Mouse (Mus musculus) activated CD4-positive, CD25-positive, alpha-beta regulatory T cell, adult 4 months (primary cell): ENCODE results near the gene Slc25a11. TPM values are rescaled to one million over a fixed set of nuclear protein-coding genes. Genes with fewer than 3 reads are reported as not detected.

Experiments
- ATAC-seq: one replicate; pipeline ENCODE4 v1.8.0; 2017
- polyA plus RNA-seq, 2 experiments: library from polyadenylated mRNA; unstranded; fragments of 100-300 nt; shearing (Covaris generic); gene quantifications; one replicate each; pipeline ENCODE4 v1.2.1; 2017

The Slc25a11 gene
- polyA plus RNA-seq, 2 experiments from 2014 or later: 80.4 to 124 TPM

DNA sequence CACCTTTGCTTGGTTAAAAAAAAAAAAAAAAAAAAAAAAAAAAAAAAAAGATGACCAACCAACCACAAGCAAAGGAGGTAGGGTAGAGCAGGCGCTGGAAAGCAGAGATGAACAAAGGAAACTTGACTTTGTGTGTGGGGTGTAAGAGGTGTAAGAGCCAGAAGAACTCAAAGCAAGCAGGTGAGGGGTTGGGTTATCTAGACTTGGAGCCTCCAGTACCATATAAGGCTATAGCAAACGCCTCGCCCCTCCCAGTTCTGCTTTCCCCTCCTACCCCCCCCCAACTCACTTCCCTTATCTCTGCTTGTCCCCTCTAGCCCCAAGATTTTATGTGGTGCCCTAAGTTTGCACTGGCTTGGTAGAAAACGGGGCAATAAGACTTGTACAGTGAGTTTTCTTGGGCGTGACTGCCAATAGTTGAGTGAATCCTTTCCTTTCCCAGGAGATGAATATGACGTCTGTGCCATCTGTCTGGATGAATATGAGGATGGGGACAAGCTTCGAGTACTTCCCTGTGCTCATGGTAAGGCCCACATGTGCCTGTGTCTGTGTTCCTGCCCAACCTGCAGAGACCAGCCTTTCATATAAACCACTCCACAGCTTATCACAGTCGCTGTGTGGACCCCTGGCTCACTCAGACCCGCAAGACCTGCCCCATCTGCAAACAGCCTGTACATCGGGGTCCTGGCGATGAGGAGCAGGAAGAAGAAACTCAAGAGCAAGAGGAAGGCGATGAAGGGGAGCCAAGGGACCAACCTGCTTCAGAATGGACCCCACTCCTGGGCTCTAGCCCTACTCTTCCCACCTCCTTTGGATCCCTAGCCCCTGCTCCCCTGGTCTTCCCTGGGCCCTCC is 3.3 kb upstream of the Slc25a11 start:
- ATAC-seq: peak; percentile 41

DNA sequence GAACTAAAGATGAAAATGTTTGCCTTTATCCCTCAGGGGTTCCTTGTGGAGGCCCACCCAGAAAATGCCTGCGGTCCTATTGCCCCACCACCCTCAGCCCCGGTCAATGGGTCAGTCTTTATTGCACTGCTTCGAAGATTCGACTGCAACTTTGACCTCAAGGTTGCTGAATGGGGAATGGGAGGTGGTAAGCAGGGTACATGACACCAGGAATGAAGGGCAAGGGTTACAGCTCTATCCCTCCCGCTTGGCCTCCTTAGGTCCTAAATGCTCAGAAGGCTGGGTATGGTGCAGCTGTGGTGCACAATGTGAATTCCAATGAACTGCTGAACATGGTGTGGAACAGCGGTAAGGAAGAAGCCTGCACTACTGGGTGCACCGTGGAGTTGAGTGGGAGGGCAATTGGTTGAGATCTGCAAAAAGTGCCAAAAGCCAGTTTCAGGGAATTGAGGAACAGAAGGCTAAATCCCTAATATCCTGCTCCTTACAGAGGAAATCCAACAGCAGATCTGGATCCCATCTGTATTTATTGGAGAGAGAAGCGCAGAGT is 2.0 kb upstream of the Slc25a11 start:
- no peak for ATAC-seq

DNA sequence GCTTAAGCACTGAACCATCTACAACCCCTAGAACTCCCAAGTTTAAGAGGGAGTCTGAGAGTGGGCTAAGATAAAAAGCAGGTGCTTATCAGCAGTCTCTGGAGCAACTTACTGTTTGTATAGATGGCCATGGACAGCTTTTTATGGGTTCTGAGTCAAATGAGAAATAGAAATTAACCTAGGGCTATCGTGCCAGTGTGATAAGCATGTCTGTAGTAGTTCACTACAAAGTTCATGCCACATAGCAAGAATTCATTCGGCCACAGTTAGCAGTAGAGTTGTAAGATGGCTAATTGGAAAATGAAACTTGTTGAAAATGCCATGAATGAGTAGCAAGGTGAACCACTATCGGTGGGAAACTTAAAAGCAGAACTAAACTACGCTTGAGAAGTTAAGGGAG is 1.2 kb upstream of the Slc25a11 start:
- ATAC-seq: no peak

DNA sequence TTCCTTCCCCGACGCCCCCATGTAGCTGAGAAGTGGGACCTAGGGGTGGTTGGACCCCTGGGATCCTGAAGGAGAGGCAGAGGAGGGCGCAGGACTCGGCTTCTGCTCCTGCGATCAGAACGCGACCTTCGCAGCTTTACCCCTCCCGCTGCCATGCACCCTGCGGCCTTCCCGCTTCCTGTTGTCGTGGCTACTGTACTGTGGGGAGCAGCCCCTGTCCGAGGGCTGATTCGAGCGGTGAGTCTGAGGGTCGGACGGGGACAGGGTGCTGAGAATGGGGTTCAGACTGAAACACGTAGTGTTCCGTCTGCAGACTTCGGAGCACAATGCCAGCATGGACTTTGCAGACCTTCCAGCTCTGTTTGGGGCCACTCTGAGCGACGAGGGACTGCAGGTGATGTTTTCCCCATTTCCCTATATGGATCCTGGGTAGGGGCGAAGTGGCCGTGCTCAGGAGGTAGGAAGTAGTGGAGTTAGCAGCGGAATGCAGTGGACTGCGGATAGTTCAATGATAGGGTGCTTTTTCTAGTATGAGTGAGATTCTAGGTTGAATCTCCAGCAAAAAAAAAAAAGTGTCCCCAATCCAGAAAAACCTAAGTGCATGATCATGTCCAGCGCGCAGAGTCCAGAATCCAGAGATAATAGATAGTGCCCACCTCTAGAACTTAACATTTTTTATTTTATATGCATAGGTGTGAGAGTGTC is 589 bp upstream of the Slc25a11 start:
- ATAC-seq: no peak

DNA sequence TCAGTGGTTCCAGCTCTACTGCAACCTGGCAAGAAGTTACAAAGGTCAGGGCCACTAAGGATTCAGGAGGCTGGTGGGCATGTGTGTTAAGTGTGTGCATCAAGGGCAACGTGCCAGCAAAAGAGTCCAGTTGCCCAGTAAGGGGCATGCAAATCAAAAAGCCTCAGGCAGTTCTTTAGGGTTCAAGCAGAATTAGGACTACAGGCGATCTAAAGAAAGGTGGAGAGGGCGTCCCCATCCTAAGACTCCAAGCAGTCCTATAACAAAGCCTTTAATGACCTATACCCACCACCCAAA is 1.1 kb downstream of the Slc25a11 start:
- ATAC-seq: no peak

DNA sequence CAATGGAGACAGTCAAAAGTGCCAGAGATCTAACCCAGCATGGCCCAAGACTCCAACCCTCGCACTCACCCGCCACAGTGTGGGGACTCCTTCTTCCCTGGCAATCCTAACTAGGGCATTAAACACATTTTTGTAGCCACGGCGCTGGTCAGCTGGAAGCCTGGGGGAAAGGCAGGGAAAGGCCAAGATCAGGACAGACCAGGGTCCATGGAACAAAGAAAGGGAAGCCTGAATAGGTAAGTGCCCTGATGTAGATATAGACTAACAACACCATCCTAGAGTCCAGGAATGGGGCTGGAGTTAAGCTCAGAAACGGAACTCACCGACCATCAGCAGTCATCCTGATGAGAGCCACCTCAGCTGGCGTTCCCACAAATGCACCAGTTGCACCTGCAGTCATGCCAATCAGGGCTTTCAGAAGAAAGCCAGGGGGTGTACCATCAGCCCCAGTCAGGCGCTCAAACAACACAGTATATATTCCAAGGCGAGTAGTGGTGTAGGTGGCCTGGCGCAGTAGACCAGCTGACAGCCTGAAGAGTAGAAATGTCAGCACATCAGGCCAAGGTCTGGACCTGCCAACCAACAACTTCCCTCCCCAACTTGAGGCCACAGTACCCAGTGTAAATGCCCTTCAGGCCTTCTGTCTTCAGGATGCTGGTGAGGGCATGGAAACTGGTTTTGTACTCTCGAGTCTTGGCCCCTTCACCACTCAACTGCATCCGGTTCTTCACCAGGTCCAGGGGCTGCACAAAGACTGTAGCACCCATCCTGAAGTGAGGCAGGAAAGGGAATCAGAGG is 1.6 kb downstream of the Slc25a11 start:
- no peak for ATAC-seq

DNA sequence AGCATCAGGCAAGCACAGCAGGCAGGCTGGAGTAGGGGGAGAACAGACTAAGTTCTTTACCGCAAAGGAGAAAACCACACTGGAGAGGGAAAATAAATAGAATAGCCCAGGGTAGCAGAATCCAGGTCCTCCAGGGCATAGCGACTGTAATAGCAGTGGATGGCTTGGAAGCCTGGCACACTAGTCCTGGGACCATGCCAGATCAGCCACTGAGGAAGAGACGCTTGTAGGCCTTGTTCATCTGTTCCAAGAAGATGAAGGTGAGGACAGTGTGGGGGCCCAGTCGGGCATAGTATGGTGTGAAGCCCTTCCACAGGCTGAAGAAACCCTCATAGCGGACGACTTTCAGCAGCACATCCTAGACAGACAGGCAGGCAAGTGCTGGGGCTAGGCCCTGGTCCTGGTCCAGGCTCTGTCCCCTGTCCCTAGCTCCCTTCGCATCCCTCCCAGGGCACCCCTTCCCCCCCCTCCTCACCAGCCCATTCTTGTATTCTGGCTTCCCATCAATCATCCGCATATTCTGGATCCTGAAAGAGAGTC is 2.6 kb downstream of the Slc25a11 start:
- no peak for ATAC-seq

DNA sequence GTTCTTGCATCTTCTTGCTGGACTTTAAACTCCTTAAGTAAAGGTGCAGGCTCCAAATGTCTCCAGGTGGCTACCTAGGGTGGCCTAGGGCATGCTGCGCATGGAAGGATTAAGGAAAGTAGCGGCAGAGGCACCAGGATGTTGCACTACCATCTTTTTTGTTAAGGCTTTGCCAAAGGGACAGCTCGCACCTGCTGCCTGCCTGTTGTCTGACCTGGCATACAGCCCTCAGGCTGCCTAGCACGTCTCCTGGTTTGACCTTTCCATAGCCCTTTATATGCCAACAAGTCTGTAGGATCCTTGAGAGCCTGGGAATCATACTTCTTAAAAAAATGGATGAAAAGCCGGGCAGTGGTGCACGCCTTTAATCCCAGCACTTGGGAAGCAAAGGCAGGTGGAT is 4.2 kb downstream of the Slc25a11 start:
- ATAC-seq: no peak

DNA sequence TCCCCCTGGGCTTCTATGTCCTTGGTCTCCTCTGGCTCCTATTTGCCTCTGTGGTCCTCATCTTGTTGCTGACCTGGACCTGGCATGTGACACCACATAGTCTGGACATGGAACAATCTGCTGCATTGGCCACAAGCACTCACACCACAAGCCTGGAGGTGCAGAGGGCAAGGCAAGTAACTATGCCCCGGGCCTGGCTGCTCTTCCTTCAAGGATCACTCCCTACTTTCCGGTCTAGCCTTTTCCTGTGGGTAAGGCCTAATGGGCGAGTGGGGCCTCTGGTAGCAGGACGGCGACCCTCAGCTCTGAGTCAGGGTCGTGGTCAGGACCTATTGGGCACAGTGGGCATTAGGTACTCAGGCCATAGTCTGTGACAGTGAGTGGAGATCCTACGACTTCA is 6.0 kb downstream of the Slc25a11 start:
- no peak for ATAC-seq

DNA sequence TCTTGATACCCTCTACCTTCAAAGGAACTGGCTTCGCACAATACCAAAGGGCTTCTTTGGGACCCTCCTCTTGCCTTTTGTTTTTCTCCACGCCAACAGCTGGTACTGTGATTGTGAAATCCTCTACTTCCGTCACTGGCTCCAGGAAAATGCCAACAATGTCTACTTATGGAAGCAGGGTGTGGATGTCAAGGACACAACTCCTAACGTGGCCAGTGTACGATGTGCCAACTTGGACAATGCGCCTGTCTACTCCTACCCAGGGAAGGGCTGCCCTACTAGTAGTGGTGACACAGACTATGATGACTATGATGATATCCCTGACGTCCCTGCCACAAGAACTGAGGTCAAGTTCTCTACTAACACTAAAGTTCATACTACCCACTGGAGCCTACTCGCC is 7.3 kb downstream of the Slc25a11 start:
- no peak for ATAC-seq

DNA sequence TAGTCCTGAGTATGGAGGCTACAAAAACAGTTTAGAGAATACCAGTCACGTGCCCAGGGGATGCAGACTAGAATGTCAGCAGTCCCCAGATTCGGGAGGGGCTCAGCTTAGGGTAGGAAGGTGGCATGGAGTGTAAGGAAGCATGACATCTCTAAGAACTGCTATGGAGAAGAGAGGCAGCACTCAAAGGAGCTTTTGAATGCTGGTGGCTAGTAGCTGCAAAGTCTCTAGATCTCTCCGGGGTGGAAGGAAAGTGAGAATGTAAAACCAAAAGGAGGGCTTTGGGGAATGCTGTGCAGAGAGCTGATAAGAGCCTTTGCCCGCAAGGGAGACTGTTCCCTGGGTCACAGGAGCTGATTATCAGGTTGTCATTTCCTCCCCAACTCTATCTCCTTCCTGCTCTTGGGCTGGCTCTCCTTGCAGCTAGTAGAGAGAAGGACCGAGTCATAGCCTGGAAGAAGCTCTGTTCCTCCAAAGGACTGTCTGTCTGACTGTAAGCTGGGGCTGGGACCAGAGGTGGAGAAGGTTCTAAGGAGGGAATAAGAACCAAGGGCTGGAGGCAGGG is 8.5 kb downstream of the Slc25a11 start, which contains the start of gene Gp1ba:
TSS of gene Gp1ba (plus strand) at position 409 of the 565 bp plus-strand sequence.
- ATAC-seq: no peak

DNA sequence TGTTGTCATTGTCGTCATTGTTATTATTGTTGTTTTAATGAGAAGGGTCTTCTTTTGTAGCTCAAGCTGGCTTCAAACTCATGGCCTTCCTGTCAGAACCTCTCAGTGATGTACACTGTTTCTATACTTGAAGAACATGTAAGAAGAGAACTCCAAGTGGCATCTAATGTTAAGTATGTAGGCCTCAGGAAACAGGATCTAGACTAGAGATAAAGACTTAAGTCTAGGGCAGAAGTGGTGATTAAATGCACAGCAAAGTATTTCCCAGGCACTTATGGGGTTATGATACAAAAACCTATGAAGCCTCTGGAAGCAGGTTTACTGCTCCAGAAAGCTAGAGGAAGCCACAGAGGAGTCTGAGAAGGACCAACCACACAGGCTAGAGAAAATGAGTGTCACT is 9.0 kb downstream of the Slc25a11 start:
- ATAC-seq: no peak

DNA sequence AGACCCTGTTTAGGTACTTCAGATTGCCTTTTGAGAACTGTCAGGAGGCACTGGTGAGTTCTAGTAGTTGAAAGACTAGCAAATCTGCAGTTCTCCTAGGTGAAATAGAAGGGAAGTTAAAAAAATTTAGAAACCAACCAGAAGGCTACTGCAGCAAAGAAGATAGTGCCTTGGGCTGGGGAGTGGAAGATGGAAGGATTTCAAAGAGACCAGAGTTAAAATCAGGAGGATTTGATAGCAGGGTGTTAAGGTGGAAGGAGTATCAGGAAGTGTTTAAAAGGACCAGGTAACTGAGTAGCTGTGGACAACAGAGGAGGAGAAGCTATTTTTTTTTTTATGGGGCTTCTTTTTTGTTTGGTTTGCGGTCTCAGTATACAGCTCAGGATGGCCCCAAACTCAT is 9.5 kb downstream of the Slc25a11 start:
- no peak for ATAC-seq

DNA sequence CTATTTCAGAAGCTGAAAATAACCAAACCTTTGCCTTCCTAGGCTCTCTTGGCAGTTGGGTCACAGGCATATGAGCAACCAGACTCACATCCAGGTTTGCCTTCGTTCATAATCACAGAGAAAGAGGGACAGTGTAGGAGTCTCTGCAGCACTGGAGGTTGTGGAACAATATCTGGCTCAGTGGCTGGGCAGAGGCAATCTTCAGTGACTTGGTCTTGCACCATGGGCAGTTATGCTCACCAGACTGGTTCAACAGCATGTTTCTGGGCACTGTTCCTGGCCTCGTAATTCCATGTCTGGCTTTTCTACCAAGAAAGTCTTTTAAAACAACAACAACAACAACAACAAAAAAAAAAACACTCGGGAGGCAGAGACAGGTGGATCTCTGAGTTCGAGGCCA is 11.7 kb downstream of the Slc25a11 start:
- ATAC-seq: no peak

DNA sequence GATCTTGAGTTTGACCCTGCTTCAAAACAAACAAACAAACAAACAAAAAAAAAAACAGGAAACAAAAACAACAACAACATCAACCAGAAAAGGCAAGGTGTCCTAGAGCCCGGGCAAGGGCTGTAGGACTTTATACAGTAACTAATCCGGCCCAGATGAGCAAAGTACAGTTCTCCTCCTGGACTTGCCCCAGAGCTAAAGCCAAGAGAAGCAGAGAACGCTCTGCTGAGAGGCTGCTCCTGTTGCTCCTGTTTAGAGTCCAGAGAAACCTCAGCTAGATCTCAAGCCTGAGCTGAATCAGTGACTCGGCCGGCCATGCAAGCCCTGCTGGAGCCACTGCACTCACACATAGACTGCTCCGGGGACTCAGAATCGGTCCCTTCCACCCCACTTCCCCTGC is 17.1 kb downstream of the Slc25a11 start:
- ATAC-seq: no peak

DNA sequence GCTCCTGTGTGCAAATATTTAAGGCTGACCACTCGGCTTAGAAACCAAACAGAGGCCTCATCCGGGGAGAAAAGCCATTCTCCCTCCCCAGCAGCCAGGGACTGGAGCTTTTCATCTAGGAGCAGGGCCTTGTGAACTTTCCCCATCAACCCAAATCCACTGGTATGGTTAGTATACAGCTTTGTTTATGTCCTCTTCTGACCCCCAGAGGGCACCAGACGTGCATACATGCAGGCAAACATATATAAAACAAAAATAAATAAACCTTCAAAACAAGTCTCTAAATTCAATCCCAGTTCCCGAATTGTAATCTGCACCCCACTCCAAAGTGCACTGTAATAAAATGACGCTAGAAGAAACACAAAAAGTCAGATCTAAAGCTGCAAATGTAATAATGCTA is 17.7 kb downstream of the Slc25a11 start:
- no peak for ATAC-seq

DNA sequence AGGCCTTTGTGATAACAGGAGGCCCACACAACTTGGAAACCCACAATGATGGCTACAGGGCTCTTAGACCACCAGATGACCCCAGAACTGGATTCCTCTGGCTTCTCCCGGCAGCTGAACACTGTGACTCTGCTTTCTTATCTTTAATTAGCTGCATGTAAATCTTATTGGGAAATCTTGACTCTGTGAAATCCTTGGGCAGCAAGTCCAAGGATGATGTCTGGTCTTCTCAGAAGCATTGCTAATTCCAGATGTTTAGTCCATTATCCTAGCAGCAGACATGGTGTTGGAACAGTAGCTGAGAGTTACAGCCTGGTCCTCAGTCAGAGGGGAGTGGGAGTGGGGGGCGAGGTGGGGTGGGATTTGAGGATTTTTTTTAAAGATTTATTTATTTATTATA is 18.8 kb downstream of the Slc25a11 start:
- no peak for ATAC-seq

DNA sequence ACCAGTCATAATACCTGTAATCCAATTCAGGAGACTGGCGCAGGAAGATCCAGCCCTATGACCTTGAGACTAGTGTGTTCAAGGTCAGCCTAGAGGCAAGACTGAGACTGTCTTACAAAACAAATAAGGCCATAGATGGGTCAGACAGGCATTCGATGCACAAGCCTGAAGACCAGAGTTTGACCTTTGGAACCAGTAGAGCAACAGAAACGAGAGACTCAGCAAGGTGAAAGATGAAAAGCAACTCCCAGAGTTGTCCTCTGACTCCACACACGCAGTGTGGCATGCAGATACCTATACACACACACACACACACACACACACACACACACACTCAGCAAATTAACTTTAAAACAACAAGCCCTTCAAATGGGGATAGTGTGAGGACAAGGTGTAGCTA is 20.4 kb downstream of the Slc25a11 start:
- no peak for ATAC-seq

DNA sequence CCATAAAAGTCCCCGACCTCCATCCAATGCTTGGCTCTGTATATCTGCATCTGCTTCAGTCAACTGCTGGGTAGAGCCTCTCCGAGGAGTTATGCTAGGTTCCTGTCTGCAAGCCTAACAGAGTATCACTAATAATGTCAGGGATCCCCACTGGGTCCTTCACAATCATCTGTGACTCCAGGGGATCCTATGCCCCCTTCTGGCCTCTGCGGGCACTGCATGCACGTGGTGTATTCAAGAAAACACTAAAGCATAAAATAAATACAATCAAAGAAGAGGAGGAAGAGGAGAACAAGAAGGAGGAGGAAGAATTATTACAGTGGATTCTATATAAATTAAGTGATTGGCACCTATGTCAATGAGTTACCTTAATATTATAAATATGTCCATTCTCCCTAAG is 21.8 kb downstream of the Slc25a11 start:
- ATAC-seq: peak; percentile 28

DNA sequence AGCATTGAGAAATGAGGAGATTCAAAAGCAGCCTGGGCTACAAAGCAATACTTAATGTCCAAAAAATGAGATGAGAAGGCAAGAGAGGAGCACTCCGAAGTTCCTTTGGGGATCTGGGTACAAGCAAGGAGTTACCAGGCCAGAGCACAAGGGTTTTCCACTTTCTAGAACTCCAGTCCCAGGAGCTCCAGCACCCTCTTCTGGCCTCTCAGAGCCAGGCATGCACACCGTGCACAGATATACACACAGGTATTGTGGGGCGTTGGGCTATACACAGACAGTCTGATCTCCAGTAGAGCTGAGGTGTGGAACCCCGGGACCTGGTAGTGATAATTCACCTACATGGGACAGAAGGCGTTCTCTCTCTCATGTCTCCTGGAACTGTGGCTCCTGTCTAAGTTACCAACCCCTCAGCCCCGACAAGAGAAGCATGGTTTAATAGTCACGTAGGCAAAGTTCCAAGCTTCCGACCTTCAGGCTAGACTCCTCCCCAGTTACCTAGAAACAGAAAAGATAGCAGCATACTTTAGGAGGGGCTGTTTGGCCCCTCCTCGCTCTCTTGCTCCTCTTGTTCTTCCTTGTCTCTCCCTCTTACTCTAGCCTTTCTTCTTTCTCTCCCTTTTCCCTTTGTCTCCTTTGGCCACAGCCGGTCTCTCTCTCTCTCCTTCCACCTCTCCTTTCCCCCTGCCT is 24.1 kb downstream of the Slc25a11 start:
- no peak for ATAC-seq

DNA sequence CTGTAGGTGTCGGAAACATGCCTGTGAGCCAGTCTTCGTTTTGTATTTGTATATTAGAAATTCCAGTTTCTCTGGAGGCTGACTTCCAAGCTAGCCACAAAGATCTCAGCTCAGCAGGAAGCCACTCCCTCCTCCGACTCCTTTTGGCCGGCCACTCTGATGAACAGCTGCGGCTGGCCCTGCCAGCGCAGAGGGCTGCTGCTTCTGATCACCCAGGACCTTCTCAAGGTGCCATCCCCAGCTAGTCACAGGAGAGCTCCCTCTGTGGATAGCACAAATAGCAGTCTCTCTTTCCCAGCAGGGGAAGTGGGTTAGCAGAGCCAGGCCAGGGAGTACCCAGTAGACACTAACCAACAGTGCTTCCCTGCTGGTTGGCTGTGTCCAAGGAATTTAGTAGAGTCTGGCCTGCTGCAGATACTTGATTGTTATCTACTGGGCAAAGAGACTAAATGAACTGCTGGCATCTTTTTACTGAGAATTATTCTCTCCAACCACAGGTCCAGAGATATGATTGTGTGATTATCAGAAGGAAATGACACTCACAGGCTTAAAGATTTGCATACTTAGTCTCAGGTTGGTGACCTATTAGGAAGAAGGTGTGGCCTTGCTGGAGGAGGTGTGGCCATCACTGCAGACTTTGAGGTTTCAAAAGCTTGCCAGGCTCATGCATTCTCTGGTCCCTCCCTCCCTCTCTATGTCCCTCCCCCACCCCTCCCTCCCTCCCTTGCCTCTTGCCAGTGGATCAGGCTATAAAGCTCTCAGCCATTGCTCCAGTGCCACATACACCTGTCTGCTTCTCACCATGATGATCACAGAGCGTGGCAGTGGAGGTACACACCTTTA is 25.1 kb downstream of the Slc25a11 start:
- ATAC-seq: peak; percentile 72
